Mouse (Mus musculus) forebrain, embryonic 15.5 days (tissue): ENCODE results near the gene Chchd4. TPM values are rescaled to one million over a fixed set of nuclear protein-coding genes. Genes with fewer than 3 reads are reported as not detected.

ENCODE experiments used
- ATAC-seq: fragments of 200-750 bp; cut with Nextera tagmentation; replicated peaks from 2 replicates; pipeline ENCODE4 v1.8.0; 2017; ENCODE audit warnings: mild to moderate bottlenecking, moderate TSS enrichment, moderate library complexity
- H3K27ac ChIP-seq: fragments of 300-500 bp; sonication (generic); replicated peaks from 2 replicates; pipeline ENCODE4 v1.5.1; 2015; ENCODE audit warnings: mild to moderate bottlenecking, inconsistent platforms
- H3K27me3 ChIP-seq: fragments of 300-500 bp; sonication (generic); 2 replicates; pipeline ENCODE4 v1.6.1; 2015; ENCODE audit warnings: inconsistent platforms
- H3K36me3 ChIP-seq: fragments of 300-500 bp; sonication (generic); 2 replicates; pipeline ENCODE4 v1.6.1; 2015; ENCODE audit warnings: mild to moderate bottlenecking, inconsistent platforms
- H3K4me1 ChIP-seq: fragments of 300-500 bp; sonication (generic); 2 replicates; pipeline ENCODE4 v1.6.1; 2015; ENCODE audit warnings: inconsistent platforms
- H3K4me2 ChIP-seq: fragments of 300-500 bp; sonication (generic); replicated peaks from 2 replicates; pipeline ENCODE4 v1.6.1; 2015; ENCODE audit warnings: mild to moderate bottlenecking, inconsistent platforms
- H3K4me3 ChIP-seq: fragments of 300-500 bp; sonication (generic); 2 replicates; pipeline ENCODE4 v1.5.1; 2015; ENCODE audit warnings: mild to moderate bottlenecking, inconsistent platforms
- H3K9ac ChIP-seq: fragments of 300-500 bp; sonication (generic); replicated peaks from 2 replicates; pipeline ENCODE4 v1.6.1; 2015; ENCODE audit warnings: mild to moderate bottlenecking, inconsistent platforms
- H3K9me3 ChIP-seq: fragments of 300-500 bp; sonication (generic); 2 replicates; pipeline ENCODE4 v1.6.1; 2016; ENCODE audit warnings: inconsistent platforms
- WGBS: fragments of 180-500 bp; shearing (Covaris S2); methylation state at CpG from one replicate; pipeline ENCODE4 v1.1.7; 2015; ENCODE audit warnings: mixed read lengths; 5-methylcytosine and 5-hydroxymethylcytosine counted together
- polyA plus RNA-seq: library from polyadenylated mRNA; unstranded; fragments of >200 nt; fragmentation: Nextera tagmentation; extraction: Ambion mirVana; gene quantifications from 2 replicates; pipeline ENCODE4 v1.2.1, GENCODE M21; 2015

Gene Chchd4
- polyA plus RNA-seq, 1 experiment from 2014 or later, result 34.5 TPM

- H3K27me3 ChIP-seq, result 0 out of 2 replicates have a peak, but pooled peaks cover 5% of the 10 kb centered on the region
- 79% methylated on average over 5 of the region's 5 CpGs for WGBS
- no peaks in the 10 kb centered on the region for H3K36me3 ChIP-seq
Observed at GRCm38 (mm10) chr6:91417291-91417845, 56.0 kb downstream of the Chchd4 start.

GRCm38 (mm10) chr6:91416146-91416545 lies 57.2 kb downstream of the Chchd4 start:
- H3K36me3 ChIP-seq, result no peaks in the 10 kb centered on the region
- H3K9ac ChIP-seq, result no peak overlapping the region
- WGBS, result 83% methylated on average over 4 of the region's 4 CpGs
- no peak overlapping the region for H3K4me2 ChIP-seq
- 0 out of 2 replicates have a peak, but pooled peaks cover 5% of the 10 kb centered on the region for H3K27me3 ChIP-seq
- peaks cover 5% of the 10 kb centered on the region for H3K4me1 ChIP-seq
- ATAC-seq, result no peak
- H3K9me3 ChIP-seq, result no peaks in the 10 kb centered on the region
- no peak overlapping the region for H3K27ac ChIP-seq
- no peak overlapping the region for H3K4me3 ChIP-seq

More at GRCm38 (mm10) chr6:91417291-91417845, 56.0 kb downstream of the Chchd4 start:
- no peak overlapping the region for H3K4me3 ChIP-seq
- no peak overlapping the region for H3K4me2 ChIP-seq
- no peaks in the 10 kb centered on the region for H3K4me1 ChIP-seq
- H3K9me3 ChIP-seq, result no peaks in the 10 kb centered on the region
- H3K27ac ChIP-seq, result no peak overlapping the region
- no peak for ATAC-seq
- H3K9ac ChIP-seq, result no peak overlapping the region

- H3K4me3 ChIP-seq, result no peak overlapping the region
- H3K4me2 ChIP-seq, result no peak overlapping the region
- no peaks in the 10 kb centered on the region for H3K36me3 ChIP-seq
- no peak overlapping the region for H3K9ac ChIP-seq
- H3K9me3 ChIP-seq, result no peaks in the 10 kb centered on the region
- no peak for ATAC-seq
- peaks cover 15% of the 10 kb centered on the region for H3K4me1 ChIP-seq
- no peak overlapping the region for H3K27ac ChIP-seq
- H3K27me3 ChIP-seq, result 0 out of 2 replicates have a peak, but pooled peaks cover 5% of the 10 kb centered on the region
- 0% methylated on average over 4 of the region's 4 CpGs for WGBS
Observed at GRCm38 (mm10) chr6:91414890-91415289, 58.5 kb downstream of the Chchd4 start.

Other genes starting within 250 kb of the Chchd4 start
- 22.3 and 24.4 TPM in 2 replicates for gene Wnt7a, start 62.2 kb downstream of the Chchd4 start, polyA plus RNA-seq
- 54.1 and 57.0 TPM in 2 replicates for gene Tmem43, start 157 bp upstream of the Chchd4 start, polyA plus RNA-seq
- gene Xpc, start 42.3 kb upstream of the Chchd4 start, polyA plus RNA-seq, result 20.8 and 21.7 TPM in 2 replicates
- gene Lsm3, start 42.4 kb upstream of the Chchd4 start, polyA plus RNA-seq, result 181 and 185 TPM in 2 replicates
- gene Slc6a6, start 210.5 kb upstream of the Chchd4 start, polyA plus RNA-seq, result 94.2 and 98.8 TPM in 2 replicates